Mouse (Mus musculus) embryonic facial prominence, embryonic 14.5 days (tissue): ENCODE measurements around the gene Zmiz1. TPM values are rescaled to one million over a fixed set of nuclear protein-coding genes. Genes with fewer than 3 reads are reported as not detected.

Experiments used
- ATAC-seq: fragments of 200-750 bp; cut with Nextera tagmentation; 2 replicates; pipeline ENCODE4 v1.8.0; 2017; ENCODE audit warnings: low read depth, moderate number of reproducible peaks, moderate TSS enrichment
- DNase-seq: peaks from one replicate; pipeline ENCODE4 v3.0.0-alpha.2; 2015; ENCODE audit warnings: low spot score
- H3K27ac ChIP-seq: fragments of 300-500 bp; sonication (generic); replicated peaks from 2 replicates; pipeline ENCODE4 v1.5.1; 2014; ENCODE audit warnings: low read depth, mild to moderate bottlenecking, low read length, moderate library complexity
- H3K27me3 ChIP-seq: fragments of 300-500 bp; sonication (generic); replicated peaks from 2 replicates; pipeline ENCODE4 v1.6.1; 2014; ENCODE audit warnings: low read length; ENCODE audit not compliant: control insufficient read depth, insufficient read depth
- H3K36me3 ChIP-seq: fragments of 300-500 bp; sonication (generic); 2 replicates; pipeline ENCODE4 v1.6.1; 2014; ENCODE audit warnings: low read length, mixed read lengths; ENCODE audit not compliant: control insufficient read depth, insufficient read depth
- H3K4me1 ChIP-seq: fragments of 300-500 bp; sonication (generic); 2 replicates; pipeline ENCODE4 v1.6.1; 2014; ENCODE audit warnings: antibody characterized with exemption, low read length; ENCODE audit not compliant: control insufficient read depth, insufficient read depth
- H3K4me2 ChIP-seq: fragments of 300-500 bp; sonication (generic); 2 replicates; pipeline ENCODE4 v1.6.1; 2014; ENCODE audit warnings: low read depth, mild to moderate bottlenecking, low read length, moderate library complexity, mixed read lengths
- H3K4me3 ChIP-seq: fragments of 300-500 bp; sonication (generic); 2 replicates; pipeline ENCODE4 v1.5.1; 2014; ENCODE audit warnings: low read depth, mild to moderate bottlenecking, low read length
- H3K9ac ChIP-seq: fragments of 300-500 bp; sonication (generic); 2 replicates; pipeline ENCODE4 v1.6.1; 2014; ENCODE audit warnings: low read depth, mild to moderate bottlenecking, low read length, moderate library complexity, mixed read lengths
- H3K9me3 ChIP-seq: fragments of 300-500 bp; sonication (generic); 2 replicates; pipeline ENCODE4 v1.6.1; 2016; ENCODE audit warnings: low read length; ENCODE audit not compliant: control insufficient read depth
- WGBS: fragments of 180-500 bp; shearing (Covaris S2); extraction: QIAGEN DNeasy Blood & Tissue Kit; methylation state at CpG from one replicate; pipeline ENCODE4 v1.1.7; 2014; 5-methylcytosine and 5-hydroxymethylcytosine counted together
- polyA plus RNA-seq: library from polyadenylated mRNA; unstranded; fragments of >200 nt; fragmentation: Nextera tagmentation; extraction: Ambion mirVana; gene quantifications from 2 replicates; pipeline ENCODE4 v1.2.1, GENCODE M21; 2014

The Zmiz1 gene
- polyA plus RNA-seq, 1 experiment from 2014 or later, result 31.3 TPM

- Histone ChIP-seq H3K9me3 (no peaks in the 10 kb centered on the region), H3K4me1 (peaks cover 2% of the 10 kb centered on the region; the same call in 1 of the 2 replicates), H3K4me2 (no peak overlapping the region), H3K27me3 (no peaks in the 10 kb centered on the region), H3K9ac (no peak overlapping the region), H3K36me3 (no peaks in the 10 kb centered on the region), H3K27ac (no peak overlapping the region), H3K4me3 (no peak overlapping the region)
- 42% methylated on average over 7 of the region's 7 CpGs for WGBS
- no peak for DNase-seq
- ATAC-seq, result no peak
These were observed 7.8 kb upstream of the Zmiz1 start for GRCm38 (mm10) chr14:25451099-25451667.

GRCm38 (mm10) chr14:25451699-25452632, 7.0 kb upstream of the Zmiz1 start:
- peaks cover 9% of the 10 kb centered on the region for H3K4me1 ChIP-seq
- no peak overlapping the region for H3K9ac ChIP-seq
- no peaks in the 10 kb centered on the region for H3K9me3 ChIP-seq
- DNase-seq, result no peak
- no peaks in the 10 kb centered on the region for H3K27me3 ChIP-seq
- H3K27ac ChIP-seq, result no peak overlapping the region
- WGBS, result 49% methylated on average over 10 of the region's 10 CpGs
- no peak overlapping the region for H3K4me3 ChIP-seq
- ATAC-seq, result no peak
- no peak overlapping the region for H3K4me2 ChIP-seq
- H3K36me3 ChIP-seq, result no peaks in the 10 kb centered on the region

- peaks cover 9% of the 10 kb centered on the region for H3K4me1 ChIP-seq
These were observed 6.4 kb upstream of the Zmiz1 start for GRCm38 (mm10) chr14:25452633-25453025.

GRCm38 (mm10) chr14:25454066-25454760, 4.8 kb upstream of the Zmiz1 start:
- WGBS, result 78% methylated on average over 12 of the region's 12 CpGs
- Histone ChIP-seq H3K4me2 (no peak overlapping the region), H3K4me3 (no peak overlapping the region), H3K9ac (no peak overlapping the region), H3K27me3 (no peaks in the 10 kb centered on the region), H3K36me3 (no peaks in the 10 kb centered on the region), H3K27ac (no peak overlapping the region), H3K4me1 (peaks cover 9% of the 10 kb centered on the region), H3K9me3 (no peaks in the 10 kb centered on the region)
- ATAC-seq (no peak), DNase-seq (peak; percentile 45)

More at GRCm38 (mm10) chr14:25452633-25453025, 6.4 kb upstream of the Zmiz1 start:
- Histone ChIP-seq H3K9me3 (no peaks in the 10 kb centered on the region), H3K27ac (no peak overlapping the region), H3K4me2 (no peak overlapping the region), H3K36me3 (no peaks in the 10 kb centered on the region), H3K27me3 (no peaks in the 10 kb centered on the region), H3K4me3 (no peak overlapping the region), H3K9ac (no peak overlapping the region)
- WGBS, result 49% methylated on average over 2 of the region's 2 CpGs
- no peak for ATAC-seq
- no peak for DNase-seq

- 2% methylated on average over 11 of the region's 17 CpGs for WGBS
- Histone ChIP-seq H3K4me2 (peak overlapping the region; percentile 76), H3K27me3 (no peaks in the 10 kb centered on the region), H3K4me3 (peak overlapping the region; percentile 97), H3K36me3 (no peaks in the 10 kb centered on the region), H3K4me1 (peaks cover 13% of the 10 kb centered on the region), H3K9me3 (no peaks in the 10 kb centered on the region), H3K9ac (peak overlapping the region; percentile 98), H3K27ac (peak overlapping the region; percentile 100)
- DNase-seq (no peak), ATAC-seq (no peak)
These were observed 2.1 kb upstream of the Zmiz1 start for GRCm38 (mm10) chr14:25456666-25457433.

- Histone ChIP-seq H3K4me3 (peak overlapping the region; percentile 97), H3K4me1 (peaks cover 19% of the 10 kb centered on the region), H3K9ac (peak overlapping the region; percentile 98), H3K9me3 (no peaks in the 10 kb centered on the region), H3K4me2 (peak overlapping the region; percentile 76), H3K27ac (peak overlapping the region; percentile 100), H3K36me3 (no peaks in the 10 kb centered on the region), H3K27me3 (no peaks in the 10 kb centered on the region)
- peak; percentile 88 for ATAC-seq
- WGBS, result under 1% methylated on average over 40 of the region's 52 CpGs
- DNase-seq, result peak; percentile 98
These were observed 1.5 kb upstream of the Zmiz1 start for GRCm38 (mm10) chr14:25457434-25457957.

GRCm38 (mm10) chr14:25458111-25459015, 622 bp upstream of the Zmiz1 start:
- Histone ChIP-seq H3K36me3 (no peaks in the 10 kb centered on the region), H3K4me1 (peaks cover 28% of the 10 kb centered on the region), H3K27me3 (no peaks in the 10 kb centered on the region), H3K4me2 (peak overlapping the region; percentile 76), H3K9ac (peak overlapping the region; percentile 98), H3K27ac (peak overlapping the region; percentile 100), H3K9me3 (no peaks in the 10 kb centered on the region), H3K4me3 (peak overlapping the region; percentile 97)
- ATAC-seq (no peak), DNase-seq (peak; percentile 76)
- WGBS, result under 1% methylated on average over 36 of the region's 37 CpGs
